Mouse (Mus musculus) forebrain, embryonic 16.5 days (tissue): ENCODE measurements around the gene Tsc1. TPM values are rescaled to one million over a fixed set of nuclear protein-coding genes. Genes with fewer than 3 reads are reported as not detected.

Experiments
- ATAC-seq: fragments of 200-750 bp; cut with Nextera tagmentation; 2 replicates; pipeline ENCODE4 v1.8.0; 2017; ENCODE audit warnings: mild to moderate bottlenecking, moderate library complexity
- H3K27ac ChIP-seq: fragments of 300-500 bp; sonication (generic); 2 replicates; pipeline ENCODE4 v1.5.1; 2014; ENCODE audit warnings: low read length, control low read depth
- H3K27me3 ChIP-seq: fragments of 300-500 bp; sonication (generic); replicated peaks from 2 replicates; pipeline ENCODE4 v1.6.1; 2014; ENCODE audit warnings: low read length; ENCODE audit not compliant: control insufficient read depth, insufficient read depth
- H3K36me3 ChIP-seq: fragments of 300-500 bp; sonication (generic); 2 replicates; pipeline ENCODE4 v1.6.1; 2014; ENCODE audit not compliant: control insufficient read depth, insufficient read depth
- H3K4me1 ChIP-seq: fragments of 300-500 bp; sonication (generic); replicated peaks from 2 replicates; pipeline ENCODE4 v1.6.1; 2014; ENCODE audit warnings: low read length; ENCODE audit not compliant: control insufficient read depth, insufficient read depth
- H3K4me2 ChIP-seq: fragments of 300-500 bp; sonication (generic); 2 replicates; pipeline ENCODE4 v1.6.1; 2014; ENCODE audit warnings: mild to moderate bottlenecking, low read length, control low read depth
- H3K4me3 ChIP-seq: fragments of 300-500 bp; sonication (generic); replicated peaks from 2 replicates; pipeline ENCODE4 v1.5.1; 2014; ENCODE audit warnings: mild to moderate bottlenecking, low read length, control low read depth
- H3K9ac ChIP-seq: fragments of 300-500 bp; sonication (generic); replicated peaks from 2 replicates; pipeline ENCODE4 v1.6.1; 2014; ENCODE audit warnings: low read depth, low read length, control low read depth
- H3K9me3 ChIP-seq: fragments of 300-500 bp; sonication (generic); 2 replicates; pipeline ENCODE4 v1.6.1; 2016; ENCODE audit warnings: low read length; ENCODE audit not compliant: control insufficient read depth
- WGBS: fragments of 180-500 bp; shearing (Covaris S2); extraction: QIAGEN DNeasy Blood & Tissue Kit; methylation state at CpG from one replicate; pipeline ENCODE4 v1.1.7; 2014; 5-methylcytosine and 5-hydroxymethylcytosine counted together
- microRNA-seq: library from miRNA; unstranded; fragments of <30 nt; microRNA quantifications from one replicate; pipeline ENCODE4, GENCODE M21; 2017
- polyA plus RNA-seq: library from polyadenylated mRNA; unstranded; fragments of >200 nt; fragmentation: Nextera tagmentation; extraction: Ambion mirVana; gene quantifications from 2 replicates; pipeline ENCODE4 v1.2.1, GENCODE M21; 2015

Tsc1 gene
- polyA plus RNA-seq, 1 experiment from 2014 or later: 42.7 TPM

DNA sequence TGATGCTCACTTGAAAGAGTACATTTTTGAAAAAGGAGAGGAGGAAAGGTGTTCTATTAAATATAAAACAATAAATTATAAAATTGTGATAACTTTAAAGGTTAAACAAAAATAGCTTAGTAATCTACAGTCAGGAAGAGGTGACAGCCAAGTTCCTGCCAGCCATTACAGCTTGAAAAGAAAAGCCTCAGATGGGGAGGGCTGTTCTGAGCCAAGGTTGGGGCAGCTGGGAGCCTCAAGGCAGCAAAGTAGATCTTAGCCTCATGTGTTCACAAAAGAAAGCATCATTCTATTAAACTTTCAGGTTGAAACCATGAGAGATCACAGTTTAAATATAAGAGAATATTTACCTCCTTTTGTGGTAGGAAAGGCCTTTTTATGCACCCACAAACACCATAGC, 89.6 kb downstream of the Tsc1 start:
- Histone ChIP-seq H3K36me3 (no peaks in the 10 kb centered on the region), H3K27me3 (peaks cover 3% of the 10 kb centered on the region; the same call in 1 of the 2 replicates), H3K4me1 (peaks cover 10% of the 10 kb centered on the region), H3K9me3 (no peaks in the 10 kb centered on the region), H3K4me3 (no peak overlapping the region), H3K4me2 (no peak overlapping the region), H3K9ac (no peak overlapping the region), H3K27ac (peak overlapping the region; percentile 5)
- no peak for ATAC-seq

- Histone ChIP-seq H3K9me3 (no peaks in the 10 kb centered on the region), H3K27me3 (0 out of 2 replicates have a peak, but pooled peaks cover 4% of the 10 kb centered on the region), H3K4me1 (peaks cover 8% of the 10 kb centered on the region; the same call in 1 of the 2 replicates), H3K27ac (no peak overlapping the region), H3K4me3 (no peak overlapping the region), H3K9ac (no peak overlapping the region), H3K36me3 (no peaks in the 10 kb centered on the region), H3K4me2 (no peak overlapping the region)
- WGBS: 48% methylated on average over 5 of the region's 5 CpGs
- no peak for ATAC-seq
Measured at GRCm38 (mm10) chr2:28737112-28737511, 96.1 kb downstream of the Tsc1 start.

- Histone ChIP-seq H3K4me3 (no peak overlapping the region), H3K36me3 (no peaks in the 10 kb centered on the region), H3K27ac (no peak overlapping the region), H3K9ac (no peak overlapping the region), H3K27me3 (0 out of 2 replicates have a peak, but pooled peaks cover 5% of the 10 kb centered on the region), H3K9me3 (no peaks in the 10 kb centered on the region), H3K4me1 (peaks cover 8% of the 10 kb centered on the region; the same call in 1 of the 2 replicates), H3K4me2 (no peak overlapping the region)
- no peak for ATAC-seq
- 87% methylated on average over 5 of the region's 5 CpGs for WGBS
Measured at GRCm38 (mm10) chr2:28740159-28740558, 99.1 kb downstream of the Tsc1 start.

Small RNA genes within 50 kb of the gene (microRNA-seq; reads per million reads assigned to microRNA genes)
- gene Gm22824: not detected
- gene Mir3088: 0.83 reads per million

Other genes with a start within 250 kb of the Tsc1 start
- gene Ppp1r26, start 194.4 kb upstream of the Tsc1 start, polyA plus RNA-seq: 8.9 and 11.5 TPM in 2 replicates
- 1.0 and 1.2 TPM in 2 replicates for gene 1700007K13Rik, start 174.9 kb upstream of the Tsc1 start, polyA plus RNA-seq
- gene Mrps2, start 173.2 kb upstream of the Tsc1 start, polyA plus RNA-seq: 50.9 and 60.0 TPM in 2 replicates
- 0.51 and 1.2 TPM in 2 replicates for gene Gbgt1, start 144.3 kb upstream of the Tsc1 start, polyA plus RNA-seq
- gene Gm10134, start 135.1 kb upstream of the Tsc1 start, polyA plus RNA-seq: 1.8 and 2.4 TPM in 2 replicates
- gene Ralgds, start 128.1 kb upstream of the Tsc1 start, polyA plus RNA-seq: 83.5 and 83.7 TPM in 2 replicates
- not detected in 2 replicates for gene Cel, start 77.8 kb upstream of the Tsc1 start, polyA plus RNA-seq
- 40.5 and 43.3 TPM in 2 replicates for gene Gtf3c5, start 57.5 kb upstream of the Tsc1 start, polyA plus RNA-seq
- gene Gfi1b, start 19.2 kb upstream of the Tsc1 start, polyA plus RNA-seq: not detected in 2 replicates
- 1.4 and 2.1 TPM in 2 replicates for gene Spaca9, start 58.5 kb downstream of the Tsc1 start, polyA plus RNA-seq
- gene Ak8, start 58.9 kb downstream of the Tsc1 start, polyA plus RNA-seq: 1.0 and 1.5 TPM in 2 replicates
- gene Gtf3c4, start 199.1 kb downstream of the Tsc1 start, polyA plus RNA-seq: 21.2 and 24.7 TPM in 2 replicates
- 17.3 and 17.6 TPM in 2 replicates for gene Ddx31, start 199.2 kb downstream of the Tsc1 start, polyA plus RNA-seq